Mouse (Mus musculus): ENCODE results near the gene Cntn4. TPM values are rescaled to one million over a fixed set of nuclear protein-coding genes. Genes with fewer than 3 reads are reported as not detected.
A peak's percentile ranks its signal among the peaks of the same experiment; 100 is the strongest.
"Not testable (repeated sequence)": the region's sequence is repeated elsewhere in the genome, so short reads cannot be mapped to it uniquely, and the experiment has no call there.

The Cntn4 gene
- polyA plus RNA-seq, 2 experiments = 1.2 to 1.9 TPM

DNA sequence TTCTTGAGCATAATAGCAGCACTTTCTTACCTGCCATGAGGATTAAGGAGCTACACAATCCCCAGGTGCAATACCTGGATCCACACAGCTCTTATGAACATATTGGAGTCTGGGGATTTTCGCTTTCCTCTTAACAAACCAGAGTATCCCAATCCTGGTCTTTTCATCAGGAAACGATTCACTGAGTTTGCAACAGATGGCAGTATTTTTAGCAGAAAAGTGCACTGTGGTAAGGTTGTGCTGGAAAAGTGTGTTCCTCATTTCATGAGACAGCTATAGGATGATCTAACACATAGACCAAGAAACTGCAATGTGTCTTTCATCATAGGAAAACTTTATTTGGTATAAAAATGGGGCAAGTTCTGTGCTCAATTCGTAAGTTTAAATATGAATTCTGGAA is 659.3 kb downstream of the Cntn4 start:
- Histone ChIP-seq H3K27me3 (ENCODE audit: control insufficient read depth, insufficient read depth, low read length) (no peaks in the 10 kb centered on the region), H3K9ac (ENCODE audit: low read depth, low read length, severe bottlenecking) (no peak overlapping the region), H3K4me2 (replicated peaks; ENCODE audit: low read depth, low read length, severe bottlenecking) (no peak overlapping the region), H3K4me3 (replicated peaks; ENCODE audit: low read length) (no peak overlapping the region), H3K27ac (replicated peaks; ENCODE audit: low read depth, low read length) (no peak overlapping the region), H3K9me3 (ENCODE audit: control insufficient read depth, low read length) (no peaks in the 10 kb centered on the region), H3K36me3 (ENCODE audit: control insufficient read depth, insufficient read depth, low read length) (no peaks in the 10 kb centered on the region), H3K4me1 (ENCODE audit: control insufficient read depth, insufficient read depth, low read length) (no peaks in the 10 kb centered on the region)
- DNase-seq (ENCODE audit: low spot score) (no peak), ATAC-seq (ENCODE audit: low FRiP score, low read depth) (no peak)
- 66% methylated on average over 3 of the region's 3 CpGs for WGBS
- no peak for TF ChIP-seq POLR2A (IDR thresholded peaks at IDR 0.05; ENCODE audit: borderline replicate concordance, extremely low read depth, insufficient read depth, insufficient read length)

- Histone ChIP-seq H3K27ac (replicated peaks; ENCODE audit: low read depth, low read length) (no peak overlapping the region), H3K9ac (ENCODE audit: low read depth, low read length, severe bottlenecking) (no peak overlapping the region), H3K4me2 (replicated peaks; ENCODE audit: low read depth, low read length, severe bottlenecking) (no peak overlapping the region), H3K27me3 (ENCODE audit: control insufficient read depth, insufficient read depth, low read length) (no peaks in the 10 kb centered on the region), H3K4me3 (replicated peaks; ENCODE audit: low read length) (no peak overlapping the region), H3K9me3 (ENCODE audit: control insufficient read depth, low read length) (no peaks in the 10 kb centered on the region), H3K36me3 (ENCODE audit: control insufficient read depth, insufficient read depth, low read length) (no peaks in the 10 kb centered on the region), H3K4me1 (ENCODE audit: control insufficient read depth, insufficient read depth, low read length) (no peaks in the 10 kb centered on the region)
- no peak for TF ChIP-seq POLR2A (IDR thresholded peaks at IDR 0.05; ENCODE audit: borderline replicate concordance, extremely low read depth, insufficient read depth, insufficient read length)
- ATAC-seq (ENCODE audit: low FRiP score, low read depth) (no peak), DNase-seq (ENCODE audit: low spot score) (no peak)
These were observed 660.4 kb downstream of the Cntn4 start for GRCm38 (mm10) chr6:106337829-106338228.

- H3K9ac ChIP-seq (ENCODE audit: low read depth, low read length, severe bottlenecking) = no peak overlapping the region
- TF ChIP-seq POLR2A (IDR thresholded peaks at IDR 0.05; ENCODE audit: borderline replicate concordance, extremely low read depth, insufficient read depth, insufficient read length) = no peak
- H3K4me3 ChIP-seq (replicated peaks; ENCODE audit: low read length) = no peak overlapping the region
- no peaks in the 10 kb centered on the region for H3K4me1 ChIP-seq (ENCODE audit: control insufficient read depth, insufficient read depth, low read length)
- no peaks in the 10 kb centered on the region for H3K36me3 ChIP-seq (ENCODE audit: control insufficient read depth, insufficient read depth, low read length)
- no peak overlapping the region for H3K4me2 ChIP-seq (replicated peaks; ENCODE audit: low read depth, low read length, severe bottlenecking)
- no peaks in the 10 kb centered on the region for H3K27me3 ChIP-seq (ENCODE audit: control insufficient read depth, insufficient read depth, low read length)
- ATAC-seq (ENCODE audit: low FRiP score, low read depth) (no peak), DNase-seq (ENCODE audit: low spot score) (no peak)
- no peak overlapping the region for H3K27ac ChIP-seq (replicated peaks; ENCODE audit: low read depth, low read length)
- no peaks in the 10 kb centered on the region for H3K9me3 ChIP-seq (ENCODE audit: control insufficient read depth, low read length)
These were observed 663.7 kb downstream of the Cntn4 start for GRCm38 (mm10) chr6:106341114-106341513.

DNA sequence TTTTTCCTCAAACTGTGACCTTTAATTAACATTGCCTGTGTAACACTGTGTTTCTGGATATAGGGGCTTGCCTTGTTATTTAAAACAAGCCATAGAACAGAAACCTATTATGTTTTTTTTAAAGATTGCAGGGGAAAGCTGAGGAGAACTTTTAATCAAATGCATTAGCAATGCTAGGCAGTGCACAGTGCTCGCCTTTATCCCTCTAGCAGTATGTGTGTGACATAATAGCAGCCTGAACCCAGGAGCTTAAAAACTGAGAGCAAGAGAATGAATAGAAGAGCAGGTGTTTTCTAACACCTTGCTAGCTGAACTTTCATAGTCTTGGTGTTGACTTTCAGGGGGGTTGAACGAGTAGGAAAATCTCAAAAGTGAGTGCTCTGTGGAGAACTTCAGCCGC is 672.6 kb downstream of the Cntn4 start:
- Histone ChIP-seq H3K9me3 (ENCODE audit: control insufficient read depth, low read length) (no peaks in the 10 kb centered on the region), H3K4me2 (replicated peaks; ENCODE audit: low read depth, low read length, severe bottlenecking) (no peak overlapping the region), H3K27ac (replicated peaks; ENCODE audit: low read depth, low read length) (no peak overlapping the region), H3K4me3 (replicated peaks; ENCODE audit: low read length) (no peak overlapping the region), H3K36me3 (ENCODE audit: control insufficient read depth, insufficient read depth, low read length) (no peaks in the 10 kb centered on the region), H3K9ac (ENCODE audit: low read depth, low read length, severe bottlenecking) (no peak overlapping the region), H3K4me1 (ENCODE audit: control insufficient read depth, insufficient read depth, low read length) (no peaks in the 10 kb centered on the region), H3K27me3 (ENCODE audit: control insufficient read depth, insufficient read depth, low read length) (no peaks in the 10 kb centered on the region)
- no peak for TF ChIP-seq POLR2A (IDR thresholded peaks at IDR 0.05; ENCODE audit: borderline replicate concordance, extremely low read depth, insufficient read depth, insufficient read length)
- WGBS = 34% methylated on average over 3 of the region's 3 CpGs
- no peak for DNase-seq (ENCODE audit: low spot score)
- no peak for ATAC-seq (ENCODE audit: low FRiP score, low read depth)

DNA sequence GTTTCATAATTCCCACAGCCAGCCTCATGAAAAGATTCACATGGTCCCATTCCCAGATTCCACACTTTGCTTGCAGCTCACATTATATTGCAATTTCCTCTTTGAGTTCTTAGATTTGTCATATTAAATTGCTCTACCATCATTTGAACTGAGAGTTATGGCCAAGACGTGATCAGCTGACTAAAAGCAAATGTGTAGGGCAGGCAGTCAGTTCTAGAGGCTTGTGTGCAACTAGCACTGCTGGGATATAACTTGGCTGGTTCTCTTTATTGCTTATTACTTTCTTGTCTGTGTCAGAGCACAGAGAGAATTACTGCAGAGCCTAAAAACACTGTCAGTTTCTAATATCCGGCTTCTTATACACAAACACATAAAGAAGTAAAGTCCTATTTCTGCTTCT is 673.9 kb downstream of the Cntn4 start:
- Histone ChIP-seq H3K27ac (replicated peaks; ENCODE audit: low read depth, low read length) (no peak overlapping the region), H3K36me3 (ENCODE audit: control insufficient read depth, insufficient read depth, low read length) (no peaks in the 10 kb centered on the region), H3K9ac (ENCODE audit: low read depth, low read length, severe bottlenecking) (no peak overlapping the region), H3K9me3 (ENCODE audit: control insufficient read depth, low read length) (no peaks in the 10 kb centered on the region), H3K27me3 (ENCODE audit: control insufficient read depth, insufficient read depth, low read length) (no peaks in the 10 kb centered on the region), H3K4me3 (replicated peaks; ENCODE audit: low read length) (no peak overlapping the region), H3K4me1 (ENCODE audit: control insufficient read depth, insufficient read depth, low read length) (no peaks in the 10 kb centered on the region), H3K4me2 (replicated peaks; ENCODE audit: low read depth, low read length, severe bottlenecking) (no peak overlapping the region)
- 47% methylated on average over 2 of the region's 2 CpGs for WGBS
- ATAC-seq (ENCODE audit: low FRiP score, low read depth) (peak; percentile 68; the same call in 1 of the 2 replicates), DNase-seq (ENCODE audit: low spot score) (peak; percentile 33)
- no peak for TF ChIP-seq POLR2A (IDR thresholded peaks at IDR 0.05; ENCODE audit: borderline replicate concordance, extremely low read depth, insufficient read depth, insufficient read length)

DNA sequence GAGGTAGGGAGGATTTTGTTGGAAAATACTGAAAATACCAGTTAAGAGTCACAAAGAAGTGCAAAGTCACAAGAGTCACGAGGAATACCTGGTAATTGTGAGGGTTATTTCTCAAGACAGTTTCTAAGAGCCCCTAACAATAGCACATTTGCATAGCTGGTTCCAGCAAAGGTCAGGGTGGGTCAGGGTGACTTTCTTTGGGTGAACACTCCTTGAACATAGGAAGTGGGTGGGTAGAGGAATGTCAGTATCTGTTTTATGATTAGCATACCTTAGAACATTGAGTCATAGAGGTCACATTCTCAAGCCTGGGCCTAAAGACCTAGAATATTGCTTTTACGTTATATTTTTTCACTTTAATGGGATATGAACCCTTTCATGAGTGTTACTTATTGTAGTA is 681.3 kb downstream of the Cntn4 start:
- not testable (repeated sequence) for H3K9me3 ChIP-seq (ENCODE audit: control insufficient read depth, low read length); H3K4me2 ChIP-seq (replicated peaks; ENCODE audit: low read depth, low read length, severe bottlenecking); H3K4me1 ChIP-seq (ENCODE audit: control insufficient read depth, insufficient read depth, low read length); H3K27ac ChIP-seq (replicated peaks; ENCODE audit: low read depth, low read length); H3K27me3 ChIP-seq (ENCODE audit: control insufficient read depth, insufficient read depth, low read length); H3K4me3 ChIP-seq (replicated peaks; ENCODE audit: low read length); ATAC-seq (ENCODE audit: low FRiP score, low read depth); DNase-seq (ENCODE audit: low spot score); H3K9ac ChIP-seq (ENCODE audit: low read depth, low read length, severe bottlenecking); H3K36me3 ChIP-seq (ENCODE audit: control insufficient read depth, insufficient read depth, low read length)
- 77% methylated on average over 2 of the region's 2 CpGs for WGBS
